ENCODE assay signal across 21 mouse cellular contexts in genomic region chr5:16315983-16316390, GRCm38 (mm10).
DNase-seq lines count a peak whose midpoint lies in the region; ATAC-seq and TF ChIP-seq lines count a peak whose summit lies in the region.
"Had no signal": no experiment of that assay in that cellular context is flagged by ENCODE, and none has a peak within 500 bp of the region (broad histone marks: within the 10 kb centered on the region; RNA-seq: fewer than 3 reads in every experiment).

No protein-coding gene starts in this region.

- no peak overlapping the region for H3K4me2 ChIP-seq in heart, embryonic 11.5 days
- no peak overlapping the region for H3K4me2 ChIP-seq in liver, embryonic 12.5 days
- no peak overlapping the region for H3K4me2 ChIP-seq in hindbrain, embryonic 11.5 days (replicated peaks; ENCODE audit: low read depth, low read length)
- H3K4me2 ChIP-seq: forebrain, embryonic 12.5 days; midbrain, embryonic 13.5 days; neural tube, embryonic 12.5 days had no signal

- intact Hi-C loops in heart, adult 2 months (cut with DNase I): no loop called here

- peak overlapping the region; percentile 41; the same call in 1 of the 2 replicates for H3K27ac ChIP-seq in heart, adult 2 months
- H3K27ac ChIP-seq in heart, embryonic 11.5 days (ENCODE audit: low read depth, low read length): no peak overlapping the region
- no peak overlapping the region for H3K27ac ChIP-seq in liver, embryonic 12.5 days
- no peak overlapping the region for H3K27ac ChIP-seq in hindbrain, embryonic 11.5 days (ENCODE audit: low read depth, low read length)
- H3K27ac ChIP-seq: forebrain, embryonic 12.5 days; limb, embryonic 10.5 days; midbrain, embryonic 13.5 days; neural tube, embryonic 12.5 days; stomach, postnatal 0 days had no signal

- no peaks in the 10 kb centered on the region for H3K79me2 ChIP-seq in heart, adult 2 months (replicated peaks; ENCODE audit: control insufficient read depth, insufficient read depth, low read length)

- no peak for ATAC-seq in heart, embryonic 11.5 days (replicated peaks; ENCODE audit: insufficient number of reproducible peaks, low FRiP score, low TSS enrichment)
- ATAC-seq in liver, embryonic 12.5 days: peak; percentile 47
- peak; percentile 73 for ATAC-seq in megakaryocyte-erythroid progenitor cell, adult 5-6 weeks (replicated peaks; ENCODE audit: low FRiP score, low TSS enrichment, poor library complexity, severe bottlenecking)
- ATAC-seq in hindbrain, embryonic 11.5 days (ENCODE audit: low FRiP score): no peak
- ATAC-seq: hindbrain, embryonic 16.5 days; intestine, embryonic 16.5 days; midbrain, embryonic 13.5 days had no signal

- peaks cover 9% of the 10 kb centered on the region for H3K36me3 ChIP-seq in heart, adult 2 months (ENCODE audit: control insufficient read depth, insufficient read depth, low read length)
- H3K36me3 ChIP-seq in heart, embryonic 11.5 days (ENCODE audit: control insufficient read depth, insufficient read depth, low read length): 0 out of 2 replicates have a peak, but pooled peaks cover 2% of the 10 kb centered on the region
- no peaks in the 10 kb centered on the region for H3K36me3 ChIP-seq in liver, embryonic 12.5 days
- H3K36me3 ChIP-seq in hindbrain, embryonic 11.5 days (ENCODE audit: control insufficient read depth, insufficient read depth, low read length): no peaks in the 10 kb centered on the region
- H3K36me3 ChIP-seq: forebrain, embryonic 12.5 days; limb, embryonic 10.5 days; neural tube, embryonic 12.5 days had no signal

- no peak overlapping the region for H3K4me3 ChIP-seq in heart, adult 2 months
- H3K4me3 ChIP-seq in heart, embryonic 11.5 days (ENCODE audit: low read depth, low read length): no peak overlapping the region
- H3K4me3 ChIP-seq in liver, embryonic 12.5 days: no peak overlapping the region
- H3K4me3 ChIP-seq in hindbrain, embryonic 11.5 days (ENCODE audit: low read depth, low read length): no peak overlapping the region
- H3K4me3 ChIP-seq: forebrain, embryonic 12.5 days; limb, embryonic 10.5 days; midbrain, embryonic 13.5 days; neural tube, embryonic 12.5 days had no signal

- no peak for TF ChIP-seq CTCF in heart, adult 2 months (IDR thresholded peaks at IDR 0.05)

- H3K9ac ChIP-seq in heart, adult 2 months (ENCODE audit: low read depth, low read length): no peak overlapping the region
- no peak overlapping the region for H3K9ac ChIP-seq in heart, embryonic 11.5 days (ENCODE audit: low read depth, low read length)
- no peak overlapping the region for H3K9ac ChIP-seq in liver, embryonic 12.5 days
- no peak overlapping the region for H3K9ac ChIP-seq in hindbrain, embryonic 11.5 days (ENCODE audit: low read depth, low read length)
- H3K9ac ChIP-seq: forebrain, embryonic 12.5 days; midbrain, embryonic 13.5 days; neural tube, embryonic 12.5 days had no signal

- peaks cover 1% of the 10 kb centered on the region; the same call in 1 of the 2 replicates for H3K4me1 ChIP-seq in heart, adult 2 months (ENCODE audit: control insufficient read depth, insufficient read depth, low read length)
- no peaks in the 10 kb centered on the region for H3K4me1 ChIP-seq in heart, embryonic 11.5 days (ENCODE audit: control insufficient read depth, insufficient read depth, low read length)
- H3K4me1 ChIP-seq in liver, embryonic 12.5 days: 0 out of 2 replicates have a peak, but pooled peaks cover 6% of the 10 kb centered on the region
- H3K4me1 ChIP-seq in hindbrain, embryonic 11.5 days (replicated peaks; ENCODE audit: control insufficient read depth, insufficient read depth, low read length): no peaks in the 10 kb centered on the region
- H3K4me1 ChIP-seq: forebrain, embryonic 12.5 days; midbrain, embryonic 13.5 days; neural tube, embryonic 12.5 days had no signal

- H3K27me3 ChIP-seq in heart, adult 2 months (ENCODE audit: control insufficient read depth, insufficient read depth, low read length): no peaks in the 10 kb centered on the region
- H3K27me3 ChIP-seq in heart, embryonic 11.5 days (ENCODE audit: control insufficient read depth, insufficient read depth, low read length): no peaks in the 10 kb centered on the region
- H3K27me3 ChIP-seq in liver, embryonic 12.5 days (replicated peaks): no peaks in the 10 kb centered on the region
- no peaks in the 10 kb centered on the region for H3K27me3 ChIP-seq in hindbrain, embryonic 11.5 days (ENCODE audit: control insufficient read depth, insufficient read depth, low read length)
- H3K27me3 ChIP-seq: forebrain, embryonic 12.5 days; midbrain, embryonic 13.5 days; neural tube, embryonic 12.5 days had no signal

- TF ChIP-seq EP300 in heart, adult 2 months (IDR thresholded peaks at IDR 0.05; ENCODE audit: insufficient read depth, low read depth, low read length): no peak

- no peak for TF ChIP-seq POLR2A in heart, adult 2 months (IDR thresholded peaks at IDR 0.05; ENCODE audit: insufficient read depth, low read depth, low read length)

- DNase-seq in heart, adult 2 months: no peak
- DNase-seq in kidney, postnatal 14 days: peak; percentile 4
- no peak for DNase-seq in kidney, postnatal 4 days
- DNase-seq in spleen, postnatal 14 days (ENCODE audit: low spot score in 2 of 2): no peak
- no peak for DNase-seq in hindbrain, embryonic 11.5 days (ENCODE audit: low spot score)
- DNase-seq: cerebellum, adult 9-10 months; gastrocnemius, postnatal 25 days; heart, postnatal 14 days; lung, adult 2 months; lung, postnatal 4 days; right cerebral cortex, postnatal 4 days had no signal

- no peaks in the 10 kb centered on the region for H3K9me3 ChIP-seq in heart, embryonic 11.5 days (replicated peaks; ENCODE audit: control insufficient read depth, low read length)
- no peaks in the 10 kb centered on the region for H3K9me3 ChIP-seq in liver, embryonic 12.5 days (replicated peaks)
- no peaks in the 10 kb centered on the region for H3K9me3 ChIP-seq in hindbrain, embryonic 11.5 days (ENCODE audit: control insufficient read depth, low read length)
- H3K9me3 ChIP-seq: forebrain, embryonic 12.5 days; limb, embryonic 10.5 days; midbrain, embryonic 13.5 days; neural tube, embryonic 12.5 days had no signal

Comparison
In these comparisons a context has a peak if more than half of its experiments do, and no peak if none do; other contexts are left out.
1. ATAC-seq: peak in liver, embryonic 12.5 days (single experiment) and megakaryocyte-erythroid progenitor cell, adult 5-6 weeks (single experiment); none in heart, embryonic 11.5 days (single experiment) and hindbrain, embryonic 11.5 days (single experiment).